Mouse (Mus musculus) liver, embryonic 15.5 days (tissue): ENCODE measurements around the gene Cep135. TPM values are rescaled to one million over a fixed set of nuclear protein-coding genes. Genes with fewer than 3 reads are reported as not detected.
A peak's percentile ranks its signal among the peaks of the same experiment; 100 is the strongest.

Experiments used
- ATAC-seq: fragments of 200-750 bp; cut with Nextera tagmentation; 2 replicates; pipeline ENCODE4 v1.8.0; 2017; ENCODE audit warnings: moderate number of reproducible peaks, mild to moderate bottlenecking, moderate library complexity; ENCODE audit not compliant: insufficient read depth
- H3K27ac ChIP-seq: fragments of 300-500 bp; sonication (generic); replicated peaks from 2 replicates; pipeline ENCODE4 v1.5.1; 2015; ENCODE audit warnings: mild to moderate bottlenecking, inconsistent platforms
- H3K27me3 ChIP-seq: fragments of 300-500 bp; sonication (generic); 2 replicates; pipeline ENCODE4 v1.6.1; 2015; ENCODE audit warnings: mild to moderate bottlenecking, inconsistent platforms
- H3K36me3 ChIP-seq: fragments of 300-500 bp; sonication (generic); replicated peaks from 2 replicates; pipeline ENCODE4 v1.6.1; 2015; ENCODE audit warnings: moderate library complexity, mild to moderate bottlenecking, inconsistent platforms
- H3K4me1 ChIP-seq: fragments of 300-500 bp; sonication (generic); replicated peaks from 2 replicates; pipeline ENCODE4 v1.6.1; 2015; ENCODE audit warnings: inconsistent platforms
- H3K4me2 ChIP-seq: fragments of 300-500 bp; sonication (generic); 2 replicates; pipeline ENCODE4 v1.6.1; 2015; ENCODE audit warnings: moderate library complexity, mild to moderate bottlenecking, inconsistent platforms
- H3K4me3 ChIP-seq: fragments of 300-500 bp; sonication (generic); replicated peaks from 2 replicates; pipeline ENCODE4 v1.5.1; 2015; ENCODE audit warnings: mild to moderate bottlenecking, inconsistent platforms
- H3K9ac ChIP-seq: fragments of 300-500 bp; sonication (generic); 2 replicates; pipeline ENCODE4 v1.6.1; 2015; ENCODE audit warnings: moderate library complexity, mild to moderate bottlenecking, inconsistent platforms
- H3K9me3 ChIP-seq: fragments of 300-500 bp; sonication (generic); replicated peaks from 2 replicates; pipeline ENCODE4 v1.6.1; 2016; ENCODE audit warnings: inconsistent platforms
- WGBS: fragments of 180-500 bp; shearing (Covaris S2); methylation state at CpG from one replicate; pipeline ENCODE4 v1.1.7; 2015; ENCODE audit warnings: mixed read lengths; ENCODE audit not compliant: insufficient replicate concordance; 5-methylcytosine and 5-hydroxymethylcytosine counted together
- polyA plus RNA-seq: library from polyadenylated mRNA; unstranded; fragments of >200 nt; fragmentation: Nextera tagmentation; extraction: Ambion mirVana; gene quantifications from 2 replicates; pipeline ENCODE4 v1.2.1, GENCODE M21; 2015

Cep135 gene
- polyA plus RNA-seq, 1 experiment from 2014 or later: 4.1 TPM

DNA sequence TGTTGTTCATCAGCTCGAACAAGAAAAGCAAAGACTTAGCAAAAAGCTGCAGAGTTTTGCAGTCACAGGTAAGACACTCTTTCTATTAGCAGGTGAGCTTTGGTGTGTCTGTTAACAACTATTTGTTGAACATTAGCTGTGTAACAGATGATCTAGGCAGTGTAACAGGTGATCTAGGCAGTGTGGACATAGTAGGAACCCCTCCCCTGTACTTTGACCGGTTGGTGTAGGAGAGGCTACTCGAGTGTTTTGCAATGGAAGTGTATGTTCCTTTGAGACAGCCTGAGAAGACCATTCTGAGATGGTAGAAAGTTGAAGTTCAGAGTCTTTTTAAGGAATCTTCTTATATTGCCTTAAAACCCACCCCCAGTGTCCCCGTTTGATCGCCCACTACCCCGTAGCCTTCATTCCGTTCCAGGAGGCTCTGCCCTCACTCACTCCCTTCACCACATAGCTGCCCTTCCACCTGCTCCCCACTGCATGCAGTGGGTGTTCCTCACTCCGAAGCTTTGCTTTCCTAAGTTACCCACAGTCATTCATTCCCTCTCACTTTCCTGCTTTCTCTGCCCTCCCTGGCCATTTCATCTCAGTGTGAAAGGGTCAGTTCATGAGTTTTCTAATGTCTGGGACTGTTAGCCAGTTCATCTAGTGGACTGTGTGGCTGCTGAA is 21.3 kb downstream of the Cep135 start:
- no peak overlapping the region for H3K4me2 ChIP-seq
- no peak overlapping the region for H3K27ac ChIP-seq
- no peaks in the 10 kb centered on the region for H3K4me1 ChIP-seq
- 86% methylated on average over 8 of the region's 8 CpGs for WGBS
- H3K36me3 ChIP-seq: peaks cover 82% of the 10 kb centered on the region
- H3K27me3 ChIP-seq: no peaks in the 10 kb centered on the region
- no peak overlapping the region for H3K9ac ChIP-seq
- H3K4me3 ChIP-seq: no peak overlapping the region
- no peak for ATAC-seq
- H3K9me3 ChIP-seq: no peaks in the 10 kb centered on the region

DNA sequence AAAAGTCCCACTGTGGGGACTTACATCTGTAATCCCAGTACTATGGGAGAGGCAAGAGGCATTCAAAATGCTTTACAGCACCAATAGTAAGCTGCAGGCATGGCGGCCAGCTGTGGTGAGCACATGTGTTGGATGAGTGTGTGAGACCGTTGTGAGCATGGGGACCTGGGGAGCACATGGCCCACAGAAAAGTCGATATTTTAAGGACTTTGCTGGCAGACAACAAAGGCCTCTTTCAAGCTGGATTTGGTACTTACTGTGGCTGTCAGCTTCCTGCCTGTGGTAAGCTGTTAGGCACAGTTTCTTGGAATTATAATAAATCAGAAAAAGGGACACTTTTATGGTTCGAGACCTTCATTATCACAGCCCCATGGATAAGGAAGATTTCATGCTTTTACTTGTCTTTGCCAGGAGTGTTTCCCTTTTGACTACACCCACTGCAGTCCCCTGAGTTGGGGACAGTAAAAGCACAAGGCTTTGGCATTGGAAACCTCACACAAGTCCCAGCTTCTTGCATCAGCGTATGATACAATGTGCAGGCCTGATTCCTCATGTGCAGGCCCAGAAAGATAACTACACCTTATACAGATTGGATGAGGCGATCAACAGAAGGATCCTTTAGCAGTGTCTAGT is 24.5 kb downstream of the Cep135 start:
- H3K9me3 ChIP-seq: no peaks in the 10 kb centered on the region
- H3K27me3 ChIP-seq: no peaks in the 10 kb centered on the region
- ATAC-seq: no peak
- H3K27ac ChIP-seq: no peak overlapping the region
- no peak overlapping the region for H3K9ac ChIP-seq
- 84% methylated on average over 6 of the region's 6 CpGs for WGBS
- peaks cover 85% of the 10 kb centered on the region for H3K36me3 ChIP-seq
- no peak overlapping the region for H3K4me2 ChIP-seq
- no peaks in the 10 kb centered on the region for H3K4me1 ChIP-seq
- H3K4me3 ChIP-seq: no peak overlapping the region

DNA sequence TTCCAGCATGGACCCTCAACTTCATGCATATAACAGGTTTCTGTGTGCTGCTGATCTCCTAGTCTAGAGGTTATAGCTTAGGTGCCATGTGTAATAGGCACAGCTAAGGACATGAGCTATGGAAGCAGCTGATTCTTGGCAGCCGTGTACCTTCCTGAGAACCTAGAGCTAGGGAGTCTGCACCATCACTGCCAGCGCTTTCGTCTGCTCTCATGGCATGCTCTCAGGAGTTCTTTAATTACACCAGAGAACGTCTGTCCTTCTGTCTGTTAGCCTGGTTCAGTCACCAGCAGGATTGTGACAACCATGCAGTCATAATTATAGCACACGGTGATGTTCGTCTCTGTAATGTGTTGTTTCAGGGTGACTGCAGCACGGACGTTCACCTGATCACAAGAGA is 26.8 kb downstream of the Cep135 start:
- H3K36me3 ChIP-seq: peaks cover 88% of the 10 kb centered on the region
- ATAC-seq: no peak
- 88% methylated on average over 8 of the region's 8 CpGs for WGBS

DNA sequence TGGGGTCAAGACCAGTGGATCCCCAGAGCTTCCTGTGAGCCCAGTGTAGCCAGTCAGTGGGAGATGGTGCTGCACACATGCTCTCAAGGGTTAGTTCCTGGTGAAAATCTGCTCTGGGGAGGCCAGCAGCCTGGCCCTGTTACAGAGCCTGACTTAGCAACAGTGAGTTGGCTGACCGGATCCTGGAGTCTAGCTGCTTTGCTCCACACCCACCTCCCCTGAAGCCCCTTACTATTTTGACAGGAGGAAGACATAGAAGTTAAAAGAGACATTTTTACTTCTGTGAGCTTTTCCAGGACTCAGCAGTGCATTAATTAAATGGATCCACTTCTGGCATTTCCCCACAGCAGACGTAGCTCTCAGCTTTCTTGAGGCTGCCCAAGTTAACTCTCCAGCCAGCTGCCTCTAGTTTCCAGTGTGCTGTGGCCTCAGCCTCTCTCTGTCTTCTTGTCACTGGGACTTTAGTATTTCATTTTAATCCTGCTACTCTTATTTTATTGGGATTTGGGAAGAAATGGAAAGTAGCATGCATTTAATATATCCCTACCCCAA is 27.8 kb downstream of the Cep135 start:
- Histone ChIP-seq H3K9me3 (no peaks in the 10 kb centered on the region), H3K4me2 (no peak overlapping the region), H3K27me3 (no peaks in the 10 kb centered on the region), H3K9ac (no peak overlapping the region), H3K4me1 (no peaks in the 10 kb centered on the region), H3K4me3 (no peak overlapping the region), H3K27ac (no peak overlapping the region), H3K36me3 (peaks cover 80% of the 10 kb centered on the region)
- 75% methylated on average over 2 of the region's 2 CpGs for WGBS
- no peak for ATAC-seq

More for the DNA sequence above, 26.8 kb downstream of the Cep135 start:
- no peaks in the 10 kb centered on the region for H3K4me1 ChIP-seq
- no peaks in the 10 kb centered on the region for H3K9me3 ChIP-seq
- no peak overlapping the region for H3K9ac ChIP-seq
- no peak overlapping the region for H3K4me2 ChIP-seq
- no peak overlapping the region for H3K27ac ChIP-seq
- no peak overlapping the region for H3K4me3 ChIP-seq
- H3K27me3 ChIP-seq: no peaks in the 10 kb centered on the region

DNA sequence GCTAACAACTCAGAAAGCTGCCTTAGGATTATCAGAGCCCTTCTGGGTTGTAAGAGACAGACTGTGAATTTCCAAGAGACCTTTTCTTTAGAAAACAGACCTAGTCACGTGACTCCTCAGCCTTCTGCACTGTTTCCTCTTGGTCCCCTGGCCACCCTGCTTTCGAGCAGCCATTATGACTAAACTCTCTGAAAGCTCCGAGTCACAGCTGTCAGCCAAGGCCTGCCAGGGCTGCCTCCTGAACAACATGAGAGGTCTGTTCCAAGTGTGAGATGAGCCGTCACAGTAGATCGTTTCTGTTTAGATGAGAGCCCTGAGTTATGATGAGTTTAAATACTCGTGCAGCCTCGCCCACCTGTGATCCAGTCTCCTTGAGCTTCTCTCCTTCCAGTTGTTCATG is 30.3 kb downstream of the Cep135 start:
- Histone ChIP-seq H3K4me2 (no peak overlapping the region), H3K36me3 (peaks cover 75% of the 10 kb centered on the region), H3K27me3 (no peaks in the 10 kb centered on the region), H3K4me3 (no peak overlapping the region), H3K4me1 (no peaks in the 10 kb centered on the region), H3K9ac (no peak overlapping the region), H3K9me3 (no peaks in the 10 kb centered on the region), H3K27ac (no peak overlapping the region)
- ATAC-seq: no peak
- WGBS: 75% methylated on average over 7 of the region's 7 CpGs

DNA sequence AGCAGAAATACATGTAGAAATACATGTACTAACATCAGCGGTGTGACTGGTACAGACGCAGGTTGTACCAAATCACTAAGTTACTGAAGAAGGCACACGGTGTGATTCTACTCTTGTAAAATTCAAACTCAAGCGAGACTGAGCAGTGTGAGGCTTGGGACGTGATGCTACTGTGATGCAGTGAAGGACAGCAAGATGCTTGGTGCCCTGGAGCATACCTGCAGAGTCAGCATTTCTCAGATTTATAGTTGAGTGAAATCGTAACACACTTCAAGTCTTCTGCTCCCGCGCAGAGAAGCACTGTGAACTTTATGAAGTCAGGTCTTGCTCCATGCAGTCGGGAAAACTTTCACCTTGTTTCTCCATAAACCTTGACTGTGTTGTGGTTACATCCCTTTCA is 35.3 kb downstream of the Cep135 start:
- no peak overlapping the region for H3K27ac ChIP-seq
- peaks cover 4% of the 10 kb centered on the region; the same call in 1 of the 2 replicates for H3K4me1 ChIP-seq
- H3K27me3 ChIP-seq: no peaks in the 10 kb centered on the region
- no peak overlapping the region for H3K4me2 ChIP-seq
- H3K4me3 ChIP-seq: no peak overlapping the region
- ATAC-seq: no peak
- no peak overlapping the region for H3K9ac ChIP-seq
- H3K36me3 ChIP-seq: peaks cover 47% of the 10 kb centered on the region
- no peaks in the 10 kb centered on the region for H3K9me3 ChIP-seq
- 90% methylated on average over 9 of the region's 9 CpGs for WGBS

DNA sequence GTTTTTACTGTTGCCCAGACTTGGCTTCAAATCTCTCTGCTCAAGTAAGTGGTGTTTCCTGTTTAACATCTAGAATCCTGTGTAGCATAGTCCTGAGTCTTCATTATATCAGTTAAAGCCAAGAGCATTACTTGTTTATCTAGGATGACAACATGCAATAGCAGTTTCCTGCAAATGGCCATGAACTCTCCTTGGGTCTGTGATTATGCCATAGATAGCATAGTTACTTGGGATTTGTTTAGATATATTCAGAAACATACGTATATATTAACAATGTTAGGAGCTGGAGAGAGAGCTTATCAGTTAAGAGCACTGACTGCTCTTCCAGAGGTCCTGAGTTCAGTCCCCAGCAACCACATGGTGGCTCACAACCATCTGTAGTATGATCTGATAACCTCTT is 39.3 kb downstream of the Cep135 start:
- no peaks in the 10 kb centered on the region for H3K9me3 ChIP-seq
- no peak overlapping the region for H3K4me2 ChIP-seq
- H3K27me3 ChIP-seq: no peaks in the 10 kb centered on the region
- WGBS: 25% methylated on average over 1 of the region's 1 CpGs
- no peak overlapping the region for H3K27ac ChIP-seq
- no peak overlapping the region for H3K4me3 ChIP-seq
- ATAC-seq: peak; percentile 28; the same call in 1 of the 2 replicates
- peaks cover 4% of the 10 kb centered on the region; the same call in 1 of the 2 replicates for H3K4me1 ChIP-seq
- no peak overlapping the region for H3K9ac ChIP-seq
- H3K36me3 ChIP-seq: peaks cover 44% of the 10 kb centered on the region

DNA sequence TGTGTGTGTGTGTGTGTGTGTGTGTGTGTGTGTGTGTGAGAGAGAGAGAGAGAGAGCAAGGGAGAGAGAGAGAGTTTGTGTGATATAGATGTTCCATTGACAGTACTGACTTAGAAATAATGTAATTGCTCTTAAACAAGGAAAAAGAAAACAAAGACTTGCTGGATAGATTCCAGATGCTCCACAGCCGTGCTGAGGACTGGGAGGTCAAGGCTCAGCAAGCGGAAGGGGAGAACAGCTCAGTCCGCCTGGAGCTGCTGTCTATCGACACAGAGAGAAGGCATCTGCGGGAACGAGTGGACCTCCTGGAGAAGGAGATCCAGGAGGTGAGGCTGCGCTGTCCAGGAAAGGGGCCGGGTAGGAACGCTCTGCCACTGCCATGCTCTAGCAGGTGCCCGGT is 45.5 kb downstream of the Cep135 start:
- no peak for ATAC-seq
- H3K36me3 ChIP-seq: peaks cover 72% of the 10 kb centered on the region
- no peak overlapping the region for H3K4me3 ChIP-seq
- no peaks in the 10 kb centered on the region for H3K9me3 ChIP-seq
- H3K9ac ChIP-seq: no peak overlapping the region
- H3K27me3 ChIP-seq: no peaks in the 10 kb centered on the region
- no peak overlapping the region for H3K27ac ChIP-seq
- 90% methylated on average over 10 of the region's 10 CpGs for WGBS
- H3K4me1 ChIP-seq: no peaks in the 10 kb centered on the region
- H3K4me2 ChIP-seq: no peak overlapping the region

DNA sequence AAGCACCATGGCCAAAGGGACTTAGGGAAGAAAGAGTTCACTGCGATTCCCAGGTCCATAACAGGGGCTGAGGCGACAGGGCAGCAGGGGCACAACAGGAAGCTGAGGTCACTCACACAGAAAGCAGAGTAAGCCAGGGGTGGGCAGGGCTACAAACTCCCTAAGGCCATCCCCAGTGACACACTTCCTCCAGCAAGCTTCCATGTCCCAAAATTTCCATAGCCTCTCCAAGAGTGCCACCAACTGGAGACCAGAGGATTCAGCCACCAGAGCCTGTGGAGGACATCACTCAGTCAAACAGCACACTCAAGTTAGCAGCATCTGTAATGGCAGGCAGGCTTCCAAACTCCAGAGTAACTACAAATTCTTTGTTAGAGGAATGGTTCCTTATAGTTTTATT is 47.1 kb downstream of the Cep135 start:
- Histone ChIP-seq H3K27me3 (no peaks in the 10 kb centered on the region), H3K9me3 (no peaks in the 10 kb centered on the region), H3K4me2 (no peak overlapping the region), H3K4me3 (no peak overlapping the region), H3K9ac (no peak overlapping the region), H3K4me1 (no peaks in the 10 kb centered on the region), H3K36me3 (peaks cover 83% of the 10 kb centered on the region), H3K27ac (no peak overlapping the region)
- WGBS: 92% methylated on average over 2 of the region's 2 CpGs
- ATAC-seq: no peak

DNA sequence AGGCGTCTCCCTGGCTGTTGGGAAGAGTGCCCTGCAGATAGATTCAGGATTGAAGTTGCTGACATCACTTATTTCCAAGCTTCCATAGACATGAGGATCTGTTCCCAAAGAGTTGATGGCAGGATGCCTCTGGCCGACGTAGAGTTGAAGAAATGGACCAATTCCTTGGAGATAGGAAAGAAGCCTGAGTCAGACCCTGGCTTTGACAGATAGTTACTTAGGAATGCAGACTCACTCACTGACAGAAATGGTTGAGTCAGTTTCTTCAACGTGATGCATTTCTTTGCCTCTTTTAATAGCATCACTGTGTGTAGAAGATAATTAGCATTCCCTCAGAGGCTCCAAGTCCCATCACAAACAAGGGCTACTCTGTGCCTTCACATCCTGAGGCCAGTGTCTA is 53.6 kb downstream of the Cep135 start:
- Histone ChIP-seq H3K4me1 (no peaks in the 10 kb centered on the region; the same call in none of the 2 replicates), H3K27me3 (no peaks in the 10 kb centered on the region), H3K27ac (no peak overlapping the region), H3K9me3 (no peaks in the 10 kb centered on the region), H3K4me2 (no peak overlapping the region), H3K4me3 (no peak overlapping the region), H3K9ac (no peak overlapping the region), H3K36me3 (peaks cover 69% of the 10 kb centered on the region)
- 80% methylated on average over 4 of the region's 4 CpGs for WGBS
- no peak for ATAC-seq

DNA sequence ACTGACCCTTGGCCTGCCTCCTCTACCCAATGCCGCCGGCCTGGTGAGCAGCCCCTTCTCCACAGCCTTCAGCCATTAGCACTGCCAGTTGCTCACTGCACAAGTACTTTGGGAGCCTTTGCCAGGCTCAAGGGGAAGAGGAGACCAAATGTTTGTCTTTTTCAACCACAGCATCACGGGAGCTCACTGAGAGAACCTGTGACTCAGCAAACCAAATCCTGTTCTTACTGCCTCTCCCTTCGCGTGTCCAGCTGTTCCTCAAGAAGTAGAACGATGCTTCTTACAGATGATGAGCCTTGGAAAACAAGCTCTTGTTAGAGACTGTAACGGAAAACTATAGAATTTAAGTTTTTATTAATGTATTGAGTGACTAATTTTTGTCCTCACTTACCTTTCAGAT is 55.7 kb downstream of the Cep135 start:
- no peak overlapping the region for H3K27ac ChIP-seq
- no peak for ATAC-seq
- H3K27me3 ChIP-seq: no peaks in the 10 kb centered on the region
- no peaks in the 10 kb centered on the region; the same call in none of the 2 replicates for H3K4me1 ChIP-seq
- 80% methylated on average over 7 of the region's 7 CpGs for WGBS
- no peak overlapping the region for H3K9ac ChIP-seq
- H3K36me3 ChIP-seq: peaks cover 55% of the 10 kb centered on the region
- H3K9me3 ChIP-seq: no peaks in the 10 kb centered on the region
- no peak overlapping the region for H3K4me3 ChIP-seq
- no peak overlapping the region for H3K4me2 ChIP-seq
